In genomic region chr4:107683006-107683756, GRCm38 (mm10) we compare ENCODE assay signal across 26 mouse cellular contexts. TPM values are rescaled to one million over a fixed set of nuclear protein-coding genes. Genes with fewer than 3 reads are reported as not detected.
DNase-seq lines count a peak whose midpoint lies in the region; ATAC-seq and TF ChIP-seq lines count a peak whose summit lies in the region.
"Had no signal": no experiment of that assay in that cellular context is flagged by ENCODE, and none has a peak within 500 bp of the region (broad histone marks: within the 10 kb centered on the region; RNA-seq: fewer than 3 reads in every experiment).

No protein-coding gene starts in this region.

- H3K27ac ChIP-seq in hindbrain, embryonic 10.5 days = peak overlapping the region; percentile 4; the same call in 1 of the 2 replicates
- no peak overlapping the region for H3K27ac ChIP-seq in hindbrain, embryonic 16.5 days (ENCODE audit: low read depth, low read length)
- 0 out of 2 replicates have a peak overlapping the region, but pooled peaks have one; percentile 30 for H3K27ac ChIP-seq in embryonic facial prominence, embryonic 10.5 days (replicated peaks)
- H3K27ac ChIP-seq: embryonic facial prominence, embryonic 13.5 days; heart, adult 2 months; heart, embryonic 13.5 days; hindbrain, embryonic 12.5 days; hindbrain, postnatal 0 days; intestine, embryonic 15.5 days had no signal

- no peak overlapping the region for H3K4me2 ChIP-seq in hindbrain, embryonic 16.5 days (ENCODE audit: low read length)
- H3K4me2 ChIP-seq: embryonic facial prominence, embryonic 13.5 days; heart, embryonic 13.5 days; hindbrain, embryonic 12.5 days; intestine, embryonic 15.5 days had no signal

- peaks cover 46% of the 10 kb centered on the region for H3K4me1 ChIP-seq in hindbrain, embryonic 10.5 days (replicated peaks)
- peaks cover 19% of the 10 kb centered on the region for H3K4me1 ChIP-seq in hindbrain, embryonic 16.5 days (ENCODE audit: control insufficient read depth, insufficient read depth, low read depth, low read length)
- peaks cover 51% of the 10 kb centered on the region for H3K4me1 ChIP-seq in E14TG2a.4 (replicated peaks; ENCODE audit: low read depth, low read length)
- H3K4me1 ChIP-seq in embryonic facial prominence, embryonic 10.5 days = peaks cover 49% of the 10 kb centered on the region
- H3K4me1 ChIP-seq: intestine, embryonic 15.5 days had no signal

- H3K9me3 ChIP-seq in hindbrain, embryonic 10.5 days = no peaks in the 10 kb centered on the region
- H3K9me3 ChIP-seq in hindbrain, embryonic 16.5 days (ENCODE audit: control insufficient read depth, low read length) = no peaks in the 10 kb centered on the region
- H3K9me3 ChIP-seq in E14TG2a.4 (ENCODE audit: low read length) = no peaks in the 10 kb centered on the region
- H3K9me3 ChIP-seq in embryonic facial prominence, embryonic 10.5 days = no peaks in the 10 kb centered on the region
- H3K9me3 ChIP-seq: embryonic facial prominence, embryonic 13.5 days; heart, embryonic 13.5 days; hindbrain, embryonic 12.5 days; intestine, embryonic 15.5 days had no signal

- WGBS in hindbrain, embryonic 10.5 days = 89% methylated on average over 37 of the region's 37 CpGs
- WGBS in hindbrain, embryonic 16.5 days = 91% methylated on average over 37 of the region's 37 CpGs
- 90% methylated on average over 37 of the region's 37 CpGs for WGBS in embryonic facial prominence, embryonic 10.5 days

- no peak overlapping the region for H3K4me3 ChIP-seq in hindbrain, embryonic 10.5 days
- H3K4me3 ChIP-seq in hindbrain, embryonic 16.5 days (ENCODE audit: low read length) = no peak overlapping the region
- H3K4me3 ChIP-seq in E14TG2a.4 (replicated peaks; ENCODE audit: low read length) = peak overlapping the region; percentile 77
- no peak overlapping the region for H3K4me3 ChIP-seq in embryonic facial prominence, embryonic 10.5 days
- H3K4me3 ChIP-seq: embryonic facial prominence, embryonic 13.5 days; heart, adult 2 months; heart, embryonic 13.5 days; hindbrain, embryonic 12.5 days; intestine, embryonic 15.5 days had no signal

- DNase-seq in hindbrain, embryonic 10.5 days (ENCODE audit: low spot score) = no peak
- DNase-seq in ES-CJ7 (ENCODE audit: low read depth, low spot score) = peak; percentile 61
- DNase-seq in embryonic facial prominence, embryonic 10.5 days (ENCODE audit: low spot score) = no peak
- DNase-seq in layer of hippocampus, adult 18-20 months (ENCODE audit: low spot score in 2 of 2) = no peak
- DNase-seq in cerebellum, postnatal 10 days = no peak
- DNase-seq in kidney, adult 9 months = no peak
- DNase-seq: adrenal gland, adult 8-10 months; adrenal gland, postnatal 36 days; cerebellum, adult 2 months; cerebellum, postnatal 25 days; heart, adult 2 months; heart, postnatal 36 days; kidney, adult 18-20 months had no signal

- no peaks in the 10 kb centered on the region for H3K36me3 ChIP-seq in hindbrain, embryonic 10.5 days
- H3K36me3 ChIP-seq in hindbrain, embryonic 16.5 days (ENCODE audit: control insufficient read depth, insufficient read depth, low read length) = no peaks in the 10 kb centered on the region
- no peaks in the 10 kb centered on the region for H3K36me3 ChIP-seq in E14TG2a.4 (ENCODE audit: insufficient read depth, low read length)
- no peaks in the 10 kb centered on the region for H3K36me3 ChIP-seq in embryonic facial prominence, embryonic 10.5 days (replicated peaks)
- H3K36me3 ChIP-seq: embryonic facial prominence, embryonic 13.5 days; heart, embryonic 13.5 days; hindbrain, embryonic 12.5 days; intestine, embryonic 15.5 days had no signal

- H3K9ac ChIP-seq in hindbrain, embryonic 16.5 days (ENCODE audit: low read depth, low read length) = no peak overlapping the region
- H3K9ac ChIP-seq: embryonic facial prominence, embryonic 13.5 days; heart, embryonic 13.5 days; hindbrain, embryonic 12.5 days; intestine, embryonic 15.5 days had no signal

- no peak for TF ChIP-seq CTCF in E14TG2a.4 (conservative IDR thresholded peaks at IDR 0.05; ENCODE audit: low read length)

- H3K27me3 ChIP-seq in hindbrain, embryonic 10.5 days (ENCODE audit: insufficient read depth, poor library complexity, severe bottlenecking) = peaks cover 49% of the 10 kb centered on the region
- H3K27me3 ChIP-seq in hindbrain, embryonic 16.5 days (replicated peaks; ENCODE audit: control insufficient read depth, insufficient read depth, low read length) = no peaks in the 10 kb centered on the region
- H3K27me3 ChIP-seq in E14TG2a.4 (ENCODE audit: insufficient read depth, low read length) = peaks cover 84% of the 10 kb centered on the region
- H3K27me3 ChIP-seq in embryonic facial prominence, embryonic 10.5 days (replicated peaks; ENCODE audit: low read depth, poor library complexity, severe bottlenecking) = peaks cover 54% of the 10 kb centered on the region
- H3K27me3 ChIP-seq: CH12.LX; embryonic facial prominence, embryonic 13.5 days; intestine, embryonic 15.5 days; Patski had no signal

- ATAC-seq in hindbrain, embryonic 16.5 days = no peak
- ATAC-seq: forebrain, embryonic 14.5 days; hindbrain, postnatal 0 days; intestine, embryonic 15.5 days; Patski had no signal

RNA-seq across cellular contexts. Expression of gene Dmrtb1, which starts 0.8 kb away (rescaled TPM):
- polyA plus RNA-seq in hindbrain, embryonic 10.5 days (2016; fragmentation: Nextera tagmentation; extraction: Ambion mirVana) = 8.2 and 23.2 TPM in 2 replicates
- polyA plus RNA-seq in hindbrain, embryonic 16.5 days (2015; fragmentation: Nextera tagmentation; extraction: Ambion mirVana) = 10.9 and 15.8 TPM in 2 replicates
- 2.3 and 3.1 TPM in 2 replicates for polyA plus RNA-seq in embryonic facial prominence, embryonic 10.5 days (2016; fragmentation: Nextera tagmentation; extraction: Ambion mirVana)
- total RNA-seq in layer of hippocampus, adult 18-20 months (2021) = under 1 TPM; 0.40 to 0.43 TPM
- total RNA-seq: adrenal gland, adult 8-10 months; adrenal gland, postnatal 36 days; CH12.LX; gastrocnemius, adult 8-10 months; gastrocnemius, postnatal 4 days; heart, adult 2 months; heart, postnatal 36 days had no signal
- polyA plus RNA-seq: heart, postnatal 0 days; intestine, embryonic 15.5 days; Patski had no signal
